Mouse (Mus musculus) neural tube, embryonic 11.5 days (tissue): ENCODE results near the gene Dusp21. TPM values are rescaled to one million over a fixed set of nuclear protein-coding genes. Genes with fewer than 3 reads are reported as not detected.

Source experiments
- ATAC-seq: fragments of 200-750 bp; cut with Nextera tagmentation; 2 replicates; pipeline ENCODE4 v1.8.0; 2017; ENCODE audit warnings: moderate number of reproducible peaks, mild to moderate bottlenecking, moderate TSS enrichment, moderate library complexity; ENCODE audit not compliant: insufficient read depth, low FRiP score, low TSS enrichment
- DNase-seq: peaks from one replicate; pipeline ENCODE4 v3.0.0-alpha.2; 2015; ENCODE audit warnings: low spot score
- H3K27ac ChIP-seq: fragments of 300-500 bp; sonication (generic); 2 replicates; pipeline ENCODE4 v1.5.1; 2014; ENCODE audit warnings: low read depth, mild to moderate bottlenecking, low read length
- H3K27me3 ChIP-seq: fragments of 300-500 bp; sonication (generic); 2 replicates; pipeline ENCODE4 v1.6.1; 2014; ENCODE audit warnings: mild to moderate bottlenecking, low read length, mixed read lengths; ENCODE audit not compliant: control insufficient read depth, insufficient read depth
- H3K36me3 ChIP-seq: fragments of 300-500 bp; sonication (generic); 2 replicates; pipeline ENCODE4 v1.6.1; 2014; ENCODE audit warnings: mild to moderate bottlenecking, low read length, moderate library complexity, mixed read lengths; ENCODE audit not compliant: control insufficient read depth, insufficient read depth
- H3K4me1 ChIP-seq: fragments of 300-500 bp; sonication (generic); 2 replicates; pipeline ENCODE4 v1.6.1; 2014; ENCODE audit warnings: low read length, mixed read lengths; ENCODE audit not compliant: control insufficient read depth, insufficient read depth
- H3K4me2 ChIP-seq: fragments of 300-500 bp; sonication (generic); 2 replicates; pipeline ENCODE4 v1.6.1; 2014; ENCODE audit warnings: low read depth, mild to moderate bottlenecking, moderate library complexity
- H3K4me3 ChIP-seq: fragments of 300-500 bp; sonication (generic); 2 replicates; pipeline ENCODE4 v1.5.1; 2014; ENCODE audit warnings: low read depth, low read length
- H3K9ac ChIP-seq: fragments of 300-500 bp; sonication (generic); 2 replicates; pipeline ENCODE4 v1.6.1; 2014; ENCODE audit warnings: mild to moderate bottlenecking, low read length
- H3K9me3 ChIP-seq: fragments of 300-500 bp; sonication (generic); 2 replicates; pipeline ENCODE4 v1.6.1; 2016; ENCODE audit warnings: low read length; ENCODE audit not compliant: control insufficient read depth
- WGBS: fragments of 180-500 bp; shearing (Covaris S2); extraction: QIAGEN DNeasy Blood & Tissue Kit; methylation state at CpG from one replicate; pipeline ENCODE4 v1.1.7; 2014; 5-methylcytosine and 5-hydroxymethylcytosine counted together
- polyA plus RNA-seq: library from polyadenylated mRNA; unstranded; fragments of >200 nt; fragmentation: Nextera tagmentation; extraction: Ambion mirVana; gene quantifications from 2 replicates; pipeline ENCODE4 v1.2.1, GENCODE M21; 2014

Dusp21 gene
- polyA plus RNA-seq, 1 experiment from 2014 or later, result not detected

- DNase-seq (no peak), ATAC-seq (no peak)
- Histone ChIP-seq H3K36me3 (no peaks in the 10 kb centered on the region), H3K4me1 (no peaks in the 10 kb centered on the region), H3K4me3 (no peak overlapping the region), H3K9ac (no peak overlapping the region), H3K27me3 (no peaks in the 10 kb centered on the region), H3K4me2 (no peak overlapping the region), H3K27ac (no peak overlapping the region), H3K9me3 (no peaks in the 10 kb centered on the region)
- 83% methylated on average over 1 of the region's 1 CpGs for WGBS
These were observed 23.3 kb downstream of the Dusp21 start for GRCm38 (mm10) chrX:18168940-18169339.

GRCm38 (mm10) chrX:18174831-18175230, 29.2 kb downstream of the Dusp21 start:
- H3K9ac ChIP-seq, result no peak overlapping the region
- no peak for ATAC-seq
- H3K27ac ChIP-seq, result no peak overlapping the region
- no peaks in the 10 kb centered on the region for H3K9me3 ChIP-seq
- no peaks in the 10 kb centered on the region for H3K4me1 ChIP-seq
- H3K27me3 ChIP-seq, result no peaks in the 10 kb centered on the region
- no peak overlapping the region for H3K4me2 ChIP-seq
- H3K36me3 ChIP-seq, result no peaks in the 10 kb centered on the region
- H3K4me3 ChIP-seq, result no peak overlapping the region
- DNase-seq, result no peak
- WGBS, result 50% methylated on average over 4 of the region's 4 CpGs

- H3K4me1 ChIP-seq, result no peaks in the 10 kb centered on the region
- no peaks in the 10 kb centered on the region for H3K36me3 ChIP-seq
- no peaks in the 10 kb centered on the region for H3K27me3 ChIP-seq
- no peak overlapping the region for H3K9ac ChIP-seq
- no peak overlapping the region for H3K27ac ChIP-seq
- DNase-seq (no peak), ATAC-seq (no peak)
- H3K9me3 ChIP-seq, result no peaks in the 10 kb centered on the region
- 89% methylated on average over 4 of the region's 4 CpGs for WGBS
- no peak overlapping the region for H3K4me3 ChIP-seq
- H3K4me2 ChIP-seq, result no peak overlapping the region
These were observed 32.1 kb downstream of the Dusp21 start for GRCm38 (mm10) chrX:18177803-18178202.

- ATAC-seq (no peak), DNase-seq (no peak)
- H3K4me2 ChIP-seq, result no peak overlapping the region
- no peaks in the 10 kb centered on the region for H3K9me3 ChIP-seq
- no peaks in the 10 kb centered on the region for H3K4me1 ChIP-seq
- WGBS, result 86% methylated on average over 1 of the region's 1 CpGs
- no peak overlapping the region for H3K27ac ChIP-seq
- H3K9ac ChIP-seq, result no peak overlapping the region
- H3K36me3 ChIP-seq, result no peaks in the 10 kb centered on the region
- H3K4me3 ChIP-seq, result no peak overlapping the region
- no peaks in the 10 kb centered on the region for H3K27me3 ChIP-seq
These were observed 33.8 kb downstream of the Dusp21 start for GRCm38 (mm10) chrX:18179492-18179891.

GRCm38 (mm10) chrX:18187203-18187602, 41.5 kb downstream of the Dusp21 start:
- no peak for DNase-seq
- Histone ChIP-seq H3K27ac (no peak overlapping the region), H3K4me1 (no peaks in the 10 kb centered on the region), H3K27me3 (no peaks in the 10 kb centered on the region), H3K9me3 (no peaks in the 10 kb centered on the region), H3K36me3 (no peaks in the 10 kb centered on the region), H3K9ac (no peak overlapping the region), H3K4me2 (no peak overlapping the region), H3K4me3 (no peak overlapping the region)
- no peak for ATAC-seq

GRCm38 (mm10) chrX:18188293-18188692, 42.6 kb downstream of the Dusp21 start:
- H3K9ac ChIP-seq, result no peak overlapping the region
- no peaks in the 10 kb centered on the region for H3K9me3 ChIP-seq
- H3K4me3 ChIP-seq, result no peak overlapping the region
- DNase-seq, result no peak
- H3K36me3 ChIP-seq, result no peaks in the 10 kb centered on the region
- 88% methylated on average over 2 of the region's 2 CpGs for WGBS
- no peak overlapping the region for H3K4me2 ChIP-seq
- no peaks in the 10 kb centered on the region for H3K27me3 ChIP-seq
- no peak for ATAC-seq
- no peak overlapping the region for H3K27ac ChIP-seq
- no peaks in the 10 kb centered on the region for H3K4me1 ChIP-seq

Other genes starting within 250 kb of the Dusp21 start
- 37.9 and 39.9 TPM in 2 replicates for gene Kdm6a, start 16.7 kb downstream of the Dusp21 start, polyA plus RNA-seq